Mouse (Mus musculus) intestine, postnatal 0 days (tissue): ENCODE measurements around the gene Rhoq. TPM values are rescaled to one million over a fixed set of nuclear protein-coding genes. Genes with fewer than 3 reads are reported as not detected.

Experiments
- ATAC-seq: fragments of 200-750 bp; cut with Nextera tagmentation; 2 replicates; pipeline ENCODE4 v1.8.0; 2017; ENCODE audit warnings: mild to moderate bottlenecking, moderate TSS enrichment, moderate library complexity
- H3K27ac ChIP-seq: fragments of 300-500 bp; sonication (generic); 2 replicates; pipeline ENCODE4 v1.5.1; 2014; ENCODE audit warnings: mild to moderate bottlenecking, low read depth, low read length, moderate library complexity
- H3K27me3 ChIP-seq: fragments of 300-500 bp; sonication (generic); replicated peaks from 2 replicates; pipeline ENCODE4 v1.6.1; 2014; ENCODE audit warnings: low read length, mixed read lengths; ENCODE audit not compliant: control insufficient read depth, insufficient read depth
- H3K36me3 ChIP-seq: fragments of 300-500 bp; sonication (generic); 2 replicates; pipeline ENCODE4 v1.6.1; 2014; ENCODE audit warnings: mild to moderate bottlenecking, moderate library complexity; ENCODE audit not compliant: control insufficient read depth, insufficient read depth
- H3K4me1 ChIP-seq: fragments of 300-500 bp; sonication (generic); replicated peaks from 2 replicates; pipeline ENCODE4 v1.6.1; 2014; ENCODE audit warnings: antibody characterized with exemption, low read length, mixed read lengths; ENCODE audit not compliant: control insufficient read depth, insufficient read depth
- H3K4me2 ChIP-seq: fragments of 300-500 bp; sonication (generic); replicated peaks from 2 replicates; pipeline ENCODE4 v1.6.1; 2014; ENCODE audit warnings: low read depth, mild to moderate bottlenecking, moderate library complexity
- H3K4me3 ChIP-seq: fragments of 300-500 bp; sonication (generic); 2 replicates; pipeline ENCODE4 v1.5.1; 2014; ENCODE audit warnings: low read depth, low read length
- H3K9ac ChIP-seq: fragments of 300-500 bp; sonication (generic); 2 replicates; pipeline ENCODE4 v1.6.1; 2014; ENCODE audit warnings: mild to moderate bottlenecking, low read depth, low read length
- H3K9me3 ChIP-seq: fragments of 300-500 bp; sonication (generic); 2 replicates; pipeline ENCODE4 v1.6.1; 2016; ENCODE audit warnings: mixed run types; ENCODE audit not compliant: control insufficient read depth
- CTCF ChIP-seq: sonication (generic); IDR thresholded peaks from 2 replicates; pipeline ENCODE4 v1.5.1; 2016; ENCODE audit warnings: low read depth, mild to moderate bottlenecking, control low read depth, antibody characterized with exemption, moderate library complexity
- WGBS: fragments of 180-500 bp; shearing (Covaris S2); extraction: QIAGEN DNeasy Blood & Tissue Kit; methylation state at CpG from one replicate; pipeline ENCODE4 v1.1.7; 2014; 5-methylcytosine and 5-hydroxymethylcytosine counted together
- polyA plus RNA-seq: library from polyadenylated mRNA; unstranded; fragments of >200 nt; fragmentation: Nextera tagmentation; extraction: Ambion mirVana; gene quantifications from 2 replicates; pipeline ENCODE4 v1.2.1, GENCODE M21; 2015

Gene Rhoq
- polyA plus RNA-seq, 1 experiment from 2014 or later = 7.3 TPM

DNA sequence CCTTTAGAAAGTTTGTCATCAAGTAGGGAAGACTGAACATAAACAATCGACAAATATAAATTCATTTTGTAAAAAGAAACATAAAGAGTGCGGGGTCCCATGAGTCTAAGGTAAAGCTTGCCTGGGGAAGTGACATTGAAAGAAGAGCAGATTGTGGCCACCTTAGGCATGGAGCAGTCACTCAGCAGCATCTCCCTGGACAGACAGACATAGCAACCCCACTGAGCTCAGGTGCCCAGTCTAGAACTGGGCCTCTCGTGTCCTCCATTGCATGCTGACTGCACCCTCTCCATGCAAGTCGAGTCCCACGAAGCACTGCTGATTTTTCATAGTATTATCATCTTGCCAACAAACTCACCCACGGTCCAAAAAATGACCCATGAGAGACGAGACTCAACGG, 81.9 kb downstream of the Rhoq start:
- TF ChIP-seq CTCF = no peak
- Histone ChIP-seq H3K4me3 (no peak overlapping the region), H3K36me3 (no peaks in the 10 kb centered on the region), H3K9ac (no peak overlapping the region), H3K4me2 (no peak overlapping the region), H3K27ac (no peak overlapping the region), H3K27me3 (no peaks in the 10 kb centered on the region), H3K4me1 (no peaks in the 10 kb centered on the region), H3K9me3 (no peaks in the 10 kb centered on the region)
- WGBS = 81% methylated on average over 8 of the region's 8 CpGs
- no peak for ATAC-seq

Other genes starting within 250 kb of the Rhoq start
- gene Epas1, start 209.4 kb upstream of the Rhoq start, polyA plus RNA-seq = 7.4 and 8.7 TPM in 2 replicates
- not detected in 2 replicates for gene Tmem247, start 45.7 kb upstream of the Rhoq start, polyA plus RNA-seq
- gene Atp6v1e2, start 15.2 kb upstream of the Rhoq start, polyA plus RNA-seq = not detected in 2 replicates
- 42.6 and 43.8 TPM in 2 replicates for gene Pigf, start 62.3 kb downstream of the Rhoq start, polyA plus RNA-seq
- gene Cript, start 62.5 kb downstream of the Rhoq start, polyA plus RNA-seq = 192 and 200 TPM in 2 replicates
- 3.9 and 4.6 TPM in 2 replicates for gene Socs5, start 144.6 kb downstream of the Rhoq start, polyA plus RNA-seq